Mouse (Mus musculus): ENCODE results near the gene Dusp8.
"Not testable (repeated sequence)": the region's sequence is repeated elsewhere in the genome, so short reads cannot be mapped to it uniquely, and the experiment has no call there.

DNA sequence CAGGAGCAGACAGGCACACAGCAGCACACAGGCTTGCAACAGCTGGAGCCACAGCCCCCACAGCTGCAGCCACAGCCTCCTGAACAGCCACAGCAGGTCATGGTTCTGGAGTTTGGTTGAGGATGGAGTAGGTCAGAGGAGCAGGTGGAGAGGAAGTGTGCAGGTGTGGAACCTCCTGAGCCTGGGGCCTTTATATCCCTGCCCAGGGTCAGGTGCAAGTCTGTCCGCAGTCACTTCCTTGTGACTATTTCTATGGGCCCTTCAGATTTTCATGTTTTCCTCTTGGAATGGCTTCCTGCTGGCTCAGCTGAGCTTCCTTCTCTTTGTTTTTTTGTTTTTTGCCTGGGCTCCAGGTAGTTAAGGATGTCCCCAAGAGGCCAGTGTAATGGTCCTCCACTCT, 25.0 kb upstream of the Dusp8 start, which contains the start of gene Gm45618:
- not testable (repeated sequence) for TF ChIP-seq POLR2A (IDR thresholded peaks at IDR 0.05; ENCODE audit: borderline replicate concordance, control insufficient read depth, low read depth, low read length); CTCF (IDR thresholded peaks at IDR 0.05; ENCODE audit: control insufficient read depth, insufficient read depth, low read length)
